Mouse (Mus musculus) cerebellum, postnatal 25 days (tissue): ENCODE results near the gene Naa50.
A peak's percentile ranks its signal among the peaks of the same experiment; 100 is the strongest.

Experiments
- DNase-seq, 2 experiments: peaks; one replicate each; pipeline ENCODE4 v3.0.0; 2021; ENCODE audit warnings: mixed read lengths in 2 of 2

Gene Naa50

DNA sequence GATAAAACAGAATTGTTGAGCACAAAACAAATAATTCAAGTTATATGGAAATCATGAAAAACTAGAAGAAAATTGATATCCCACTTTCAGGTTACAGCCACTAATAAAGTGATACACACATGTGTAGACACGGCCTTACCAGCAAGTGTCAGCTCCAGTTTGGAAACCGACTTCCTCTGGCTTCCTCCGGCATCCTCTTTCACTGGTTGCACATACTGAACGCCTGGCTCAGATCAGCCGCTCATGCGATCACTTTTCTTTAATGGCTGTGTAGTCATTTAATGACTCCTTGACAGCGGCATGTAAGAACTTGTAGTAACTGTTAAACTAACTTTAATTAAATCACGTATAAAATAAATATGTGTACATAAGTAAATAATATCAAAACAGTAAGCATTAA is 66.3 kb downstream of the Naa50 start:
- DNase-seq, result no peak

- peak; percentile 47 to 51 for DNase-seq
Observed at GRCm38 (mm10) chr16:44210156-44211053, 70.8 kb downstream of the Naa50 start.

GRCm38 (mm10) chr16:44211054-44211414 is 71.4 kb downstream of the Naa50 start:
- DNase-seq, result no peak

GRCm38 (mm10) chr16:44212703-44213102 is 73.1 kb downstream of the Naa50 start:
- no peak for DNase-seq
